Mouse (Mus musculus): ENCODE results near the gene Fibin. TPM values are rescaled to one million over a fixed set of nuclear protein-coding genes. Genes with fewer than 3 reads are reported as not detected.

Gene Fibin
- total RNA-seq, 2 experiments from 2014 or later, result 4.0 to 7.8 TPM

GRCm38 (mm10) chr2:110314074-110314473 is 48.9 kb downstream of the Fibin start:
- no peak for DNase-seq

GRCm38 (mm10) chr2:110313305-110313824 is 49.6 kb downstream of the Fibin start:
- no peak for DNase-seq

Other genes starting within 250 kb of the Fibin start
- under 1 TPM in 1 of 2 experiments, not detected in 1; 0.49 TPM for gene Bbox1, start 48.6 kb downstream of the Fibin start, total RNA-seq (2021)
- not detected for gene Slc5a12, start 234.1 kb upstream of the Fibin start, total RNA-seq (2021)